Mouse (Mus musculus) thymus, adult 2 months (tissue): ENCODE results near the gene Fam214a.

Experiments
- CTCF ChIP-seq: fragments of 200-500 bp; IDR thresholded peaks from 2 replicates; pipeline ENCODE4 v1.5.1; 2012; ENCODE audit warnings: mild to moderate bottlenecking, control low read depth, low read length, moderate library complexity, borderline replicate concordance; ENCODE audit not compliant: control insufficient read depth, poor library complexity, insufficient read depth; ENCODE audit errors: extremely low read depth
- POLR2A ChIP-seq: fragments of 200-500 bp; IDR thresholded peaks from 2 replicates; pipeline ENCODE4 v1.6.1; 2012; ENCODE audit warnings: mild to moderate bottlenecking, low read length, control low read depth, moderate library complexity; ENCODE audit not compliant: control insufficient read depth, poor library complexity, insufficient read depth; ENCODE audit errors: extremely low read depth

DNA sequence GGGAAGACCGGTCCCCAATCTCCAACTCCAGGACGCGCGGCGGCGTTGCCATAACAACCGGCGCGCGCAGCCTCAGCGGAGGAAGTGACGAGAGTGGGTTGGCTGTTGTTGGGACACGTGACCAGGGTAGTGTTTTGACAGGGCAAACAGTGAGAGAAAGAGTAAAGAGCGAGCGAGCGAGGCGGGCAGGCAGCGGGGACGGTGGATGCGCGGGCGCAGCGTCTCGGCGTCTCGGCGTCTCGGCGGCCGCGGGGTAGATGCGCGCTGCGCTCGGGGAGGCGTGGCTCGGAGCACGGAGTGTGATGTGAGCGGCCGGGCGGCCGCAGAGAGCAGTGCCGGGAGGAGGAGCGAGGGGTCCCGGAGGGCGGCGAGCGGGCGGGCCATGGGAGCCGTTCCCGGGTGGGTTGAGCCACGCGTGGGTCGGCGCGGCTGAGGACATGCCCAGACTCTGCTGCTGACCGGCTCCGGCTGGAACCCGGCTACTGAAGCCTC, at the start of gene Fam214a:
- 0 out of 2 replicates have a peak, but pooled peaks have one; percentile 43 for TF ChIP-seq CTCF
- peak; percentile 65; the same call in 1 of the 2 replicates for TF ChIP-seq POLR2A
